Mouse (Mus musculus) heart, embryonic 16.5 days (tissue): ENCODE data around the gene Dnajc15. TPM values are rescaled to one million over a fixed set of nuclear protein-coding genes. Genes with fewer than 3 reads are reported as not detected.

Source experiments
- ATAC-seq: fragments of 200-750 bp; cut with Nextera tagmentation; replicated peaks from 2 replicates; pipeline ENCODE4 v1.8.0; 2017; ENCODE audit warnings: moderate number of reproducible peaks; ENCODE audit not compliant: insufficient read depth, low FRiP score; ENCODE audit errors: extremely low read depth
- H3K27ac ChIP-seq: fragments of 300-500 bp; sonication (generic); 2 replicates; pipeline ENCODE4 v1.5.1; 2014; ENCODE audit warnings: mild to moderate bottlenecking, low read length, control low read depth, moderate library complexity
- H3K27me3 ChIP-seq: fragments of 300-500 bp; sonication (generic); 2 replicates; pipeline ENCODE4 v1.6.1; 2014; ENCODE audit warnings: low read length, mixed read lengths; ENCODE audit not compliant: control insufficient read depth, insufficient read depth
- H3K36me3 ChIP-seq: fragments of 300-500 bp; sonication (generic); 2 replicates; pipeline ENCODE4 v1.6.1; 2014; ENCODE audit not compliant: control insufficient read depth, insufficient read depth
- H3K4me1 ChIP-seq: fragments of 300-500 bp; sonication (generic); 2 replicates; pipeline ENCODE4 v1.6.1; 2014; ENCODE audit warnings: low read length, mixed read lengths; ENCODE audit not compliant: control insufficient read depth, insufficient read depth
- H3K4me2 ChIP-seq: fragments of 300-500 bp; sonication (generic); 2 replicates; pipeline ENCODE4 v1.6.1; 2014; ENCODE audit warnings: low read depth, mild to moderate bottlenecking, control low read depth, low read length
- H3K4me3 ChIP-seq: fragments of 300-500 bp; sonication (generic); 2 replicates; pipeline ENCODE4 v1.5.1; 2014; ENCODE audit warnings: mild to moderate bottlenecking, control low read depth, low read length
- H3K9ac ChIP-seq: fragments of 300-500 bp; sonication (generic); 2 replicates; pipeline ENCODE4 v1.6.1; 2014; ENCODE audit warnings: low read length, control low read depth
- H3K9me3 ChIP-seq: fragments of 300-500 bp; sonication (generic); replicated peaks from 2 replicates; pipeline ENCODE4 v1.6.1; 2016; ENCODE audit warnings: low read length; ENCODE audit not compliant: control insufficient read depth
- WGBS: fragments of 180-500 bp; shearing (Covaris S2); extraction: QIAGEN DNeasy Blood & Tissue Kit; methylation state at CpG from one replicate; pipeline ENCODE4 v1.1.7; 2014; 5-methylcytosine and 5-hydroxymethylcytosine counted together
- polyA plus RNA-seq: library from polyadenylated mRNA; unstranded; fragments of >200 nt; fragmentation: Nextera tagmentation; extraction: Ambion mirVana; gene quantifications from 2 replicates; pipeline ENCODE4 v1.2.1, GENCODE M21; 2015

Gene Dnajc15
- polyA plus RNA-seq, 1 experiment from 2014 or later: 166 TPM

- H3K36me3 ChIP-seq: no peaks in the 10 kb centered on the region
- ATAC-seq: no peak
- H3K9ac ChIP-seq: no peak overlapping the region
- no peaks in the 10 kb centered on the region for H3K4me1 ChIP-seq
- H3K4me3 ChIP-seq: no peak overlapping the region
- H3K27me3 ChIP-seq: no peaks in the 10 kb centered on the region
- 71% methylated on average over 2 of the region's 2 CpGs for WGBS
- no peak overlapping the region for H3K4me2 ChIP-seq
- no peak overlapping the region for H3K27ac ChIP-seq
- H3K9me3 ChIP-seq: no peaks in the 10 kb centered on the region
Measured at GRCm38 (mm10) chr14:77771626-77772025, 103.3 kb downstream of the Dnajc15 start.

Other genes with a start within 250 kb of the Dnajc15 start
- 2.6 and 6.4 TPM in 2 replicates for gene Epsti1, start 29.1 kb upstream of the Dnajc15 start, polyA plus RNA-seq
- 0.31 and 0.62 TPM in 2 replicates for gene Fam216b, start 213.9 kb upstream of the Dnajc15 start, polyA plus RNA-seq